Mouse (Mus musculus) cortical plate, adult 2 months (tissue): ENCODE data around the gene Mthfsd.

Source experiments
- CTCF ChIP-seq: fragments of 200-500 bp; IDR thresholded peaks from 2 replicates; pipeline ENCODE4 v1.5.1; 2011; ENCODE audit warnings: mild to moderate bottlenecking, control low read depth, low read length; ENCODE audit not compliant: insufficient read depth; ENCODE audit errors: extremely low read depth
- POLR2A ChIP-seq: fragments of 200-500 bp; IDR thresholded peaks from 2 replicates; pipeline ENCODE4 v1.6.1; 2011; ENCODE audit warnings: mild to moderate bottlenecking, low read length, control low read depth; ENCODE audit not compliant: insufficient read depth; ENCODE audit errors: extremely low read depth

DNA sequence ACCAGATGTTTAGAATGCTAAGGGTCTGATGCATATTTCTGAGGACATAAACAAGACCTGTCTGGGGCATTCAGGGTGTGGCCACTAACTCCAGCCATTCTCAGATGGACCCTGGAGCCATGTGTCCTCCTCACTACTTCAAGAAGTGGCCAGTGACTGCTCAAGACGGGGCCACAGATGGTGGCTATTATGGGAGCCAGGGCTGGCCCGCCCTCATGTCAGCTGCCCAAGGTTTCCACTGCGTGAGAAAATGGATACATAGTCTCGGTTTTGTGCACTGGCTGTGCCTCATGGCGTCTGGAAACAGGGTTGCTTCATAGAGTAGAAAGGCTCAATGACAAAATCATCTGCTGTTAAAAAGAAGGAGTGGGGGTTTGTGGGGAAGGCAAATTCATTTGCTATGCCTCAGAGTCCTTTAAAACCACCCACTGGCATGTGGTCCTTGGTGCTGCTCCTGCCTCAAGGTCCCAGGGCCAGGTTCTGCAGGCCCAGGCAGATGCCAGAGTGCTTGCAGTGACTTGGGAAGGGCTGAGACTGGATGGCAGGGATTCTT is 24.8 kb upstream of the Mthfsd start:
- TF ChIP-seq CTCF (no peak), POLR2A (no peak)
